Mouse (Mus musculus) limb, embryonic 15.5 days (tissue): ENCODE data around the gene Bcar1. TPM values are rescaled to one million over a fixed set of nuclear protein-coding genes. Genes with fewer than 3 reads are reported as not detected.

Source experiments
- ATAC-seq: fragments of 200-750 bp; cut with Nextera tagmentation; 2 replicates; pipeline ENCODE4 v1.8.0; 2017; ENCODE audit warnings: low read depth, moderate TSS enrichment; ENCODE audit not compliant: insufficient number of reproducible peaks, low FRiP score, low TSS enrichment
- H3K27ac ChIP-seq: fragments of 300-500 bp; sonication (generic); 2 replicates; pipeline ENCODE4 v1.5.1; 2015; ENCODE audit warnings: moderate library complexity, mild to moderate bottlenecking, inconsistent platforms
- H3K27me3 ChIP-seq: fragments of 300-500 bp; sonication (generic); 2 replicates; pipeline ENCODE4 v1.6.1; 2015; ENCODE audit warnings: inconsistent platforms
- H3K36me3 ChIP-seq: fragments of 300-500 bp; sonication (generic); 2 replicates; pipeline ENCODE4 v1.6.1; 2015; ENCODE audit warnings: inconsistent platforms
- H3K4me1 ChIP-seq: fragments of 300-500 bp; sonication (generic); 2 replicates; pipeline ENCODE4 v1.6.1; 2015; ENCODE audit warnings: inconsistent platforms
- H3K4me2 ChIP-seq: fragments of 300-500 bp; sonication (generic); 2 replicates; pipeline ENCODE4 v1.6.1; 2015; ENCODE audit warnings: mild to moderate bottlenecking, inconsistent platforms
- H3K4me3 ChIP-seq: fragments of 300-500 bp; sonication (generic); 2 replicates; pipeline ENCODE4 v1.5.1; 2015; ENCODE audit warnings: mild to moderate bottlenecking, inconsistent platforms
- H3K9ac ChIP-seq: fragments of 300-500 bp; sonication (generic); 2 replicates; pipeline ENCODE4 v1.6.1; 2015; ENCODE audit warnings: inconsistent platforms
- H3K9me3 ChIP-seq: fragments of 300-500 bp; sonication (generic); 2 replicates; pipeline ENCODE4 v1.6.1; 2016; ENCODE audit warnings: inconsistent platforms
- WGBS: fragments of 180-500 bp; shearing (Covaris S2); methylation state at CpG from one replicate; pipeline ENCODE4 v1.1.7; 2015; 5-methylcytosine and 5-hydroxymethylcytosine counted together
- polyA plus RNA-seq: library from polyadenylated mRNA; unstranded; fragments of >200 nt; fragmentation: Nextera tagmentation; extraction: Ambion mirVana; gene quantifications from 2 replicates; pipeline ENCODE4 v1.2.1, GENCODE M21; 2015

The Bcar1 gene
- polyA plus RNA-seq, 1 experiment from 2014 or later, result 35.4 TPM

- peaks cover 56% of the 10 kb centered on the region for H3K36me3 ChIP-seq
- H3K27ac ChIP-seq, result no peak overlapping the region
- WGBS, result 80% methylated on average over 1 of the region's 1 CpGs
Measured at GRCm38 (mm10) chr8:111709223-111709622, 34.4 kb downstream of the Bcar1 start.

DNA sequence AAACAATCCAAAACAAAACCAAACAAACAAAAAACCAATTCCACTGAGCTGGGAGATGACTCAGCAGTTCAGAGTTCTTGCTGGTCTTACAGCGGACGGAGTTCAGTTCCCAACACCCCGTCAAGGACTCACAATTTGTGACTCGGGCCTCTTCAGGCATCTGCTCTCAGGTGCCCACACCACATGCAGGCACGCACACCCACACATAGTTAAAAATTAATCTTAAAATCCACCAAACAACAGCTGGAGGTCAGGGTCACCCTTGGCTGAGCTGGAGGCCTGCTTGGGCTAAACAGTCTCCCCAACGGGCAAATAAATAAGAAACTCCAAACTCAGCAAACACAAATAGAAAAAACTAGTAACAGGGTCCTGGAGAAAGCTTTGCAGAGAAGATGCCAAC, 35.3 kb downstream of the Bcar1 start:
- H3K27me3 ChIP-seq, result no peaks in the 10 kb centered on the region
- no peak overlapping the region for H3K4me3 ChIP-seq
- H3K9ac ChIP-seq, result no peak overlapping the region
- H3K4me1 ChIP-seq, result peaks cover 3% of the 10 kb centered on the region; the same call in 1 of the 2 replicates
- no peak overlapping the region for H3K27ac ChIP-seq
- no peak overlapping the region for H3K4me2 ChIP-seq
- WGBS, result 69% methylated on average over 6 of the region's 6 CpGs
- peaks cover 47% of the 10 kb centered on the region for H3K36me3 ChIP-seq
- no peaks in the 10 kb centered on the region for H3K9me3 ChIP-seq
- no peak for ATAC-seq

More at GRCm38 (mm10) chr8:111709223-111709622, 34.4 kb downstream of the Bcar1 start:
- ATAC-seq, result no peak
- H3K4me3 ChIP-seq, result no peak overlapping the region
- no peaks in the 10 kb centered on the region for H3K27me3 ChIP-seq
- H3K4me1 ChIP-seq, result peaks cover 3% of the 10 kb centered on the region; the same call in 1 of the 2 replicates
- no peaks in the 10 kb centered on the region for H3K9me3 ChIP-seq
- H3K4me2 ChIP-seq, result no peak overlapping the region
- no peak overlapping the region for H3K9ac ChIP-seq

DNA sequence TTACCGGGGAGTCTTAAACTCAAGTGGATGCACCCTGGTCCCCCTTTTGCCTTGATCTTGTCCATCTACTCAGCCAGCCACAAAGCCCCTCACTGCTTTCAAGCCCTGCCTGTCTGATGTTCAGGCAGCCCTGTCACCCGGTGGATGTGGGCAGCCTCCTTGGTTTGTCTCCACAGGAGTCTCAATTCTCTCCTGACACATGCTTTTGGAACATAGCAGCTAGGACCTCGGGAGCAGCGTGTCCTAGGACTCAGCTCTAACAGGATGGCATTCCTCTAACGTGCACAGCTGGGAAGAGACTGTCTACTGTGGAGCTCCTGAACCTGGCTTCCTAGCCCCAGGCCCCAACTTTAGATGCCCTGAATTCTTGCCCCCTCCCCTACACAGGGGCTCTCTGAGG, 37.9 kb downstream of the Bcar1 start:
- Histone ChIP-seq H3K9me3 (no peaks in the 10 kb centered on the region), H3K4me3 (no peak overlapping the region), H3K4me1 (peaks cover 3% of the 10 kb centered on the region; the same call in 1 of the 2 replicates), H3K4me2 (no peak overlapping the region), H3K36me3 (peaks cover 22% of the 10 kb centered on the region), H3K27me3 (no peaks in the 10 kb centered on the region), H3K27ac (peak overlapping the region; percentile 47; the same call in 1 of the 2 replicates), H3K9ac (no peak overlapping the region)
- WGBS, result 58% methylated on average over 5 of the region's 5 CpGs
- no peak for ATAC-seq

DNA sequence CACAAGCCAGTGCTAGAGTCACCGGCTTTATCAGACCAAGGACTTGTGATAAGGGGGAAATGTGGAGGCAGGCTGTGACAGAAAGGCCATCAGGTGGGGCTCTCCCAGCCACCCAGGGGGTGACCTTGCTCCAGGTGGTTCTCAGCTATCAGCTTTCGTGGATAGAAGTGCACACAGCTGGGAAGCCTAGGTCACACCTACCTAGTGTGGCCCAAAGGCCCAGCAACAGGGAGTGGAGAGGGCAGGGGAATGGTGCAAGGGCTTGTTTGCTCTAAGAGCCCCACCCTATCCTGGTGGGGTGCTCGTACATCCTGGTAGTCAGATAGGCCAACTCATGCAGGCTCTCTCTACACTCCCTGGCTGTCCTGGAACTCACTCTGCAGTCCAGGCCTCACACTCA, 38.4 kb downstream of the Bcar1 start:
- no peak overlapping the region for H3K4me2 ChIP-seq
- no peaks in the 10 kb centered on the region for H3K27me3 ChIP-seq
- 58% methylated on average over 3 of the region's 3 CpGs for WGBS
- H3K4me1 ChIP-seq, result peaks cover 3% of the 10 kb centered on the region; the same call in 1 of the 2 replicates
- no peak overlapping the region for H3K27ac ChIP-seq
- no peak overlapping the region for H3K4me3 ChIP-seq
- no peak for ATAC-seq
- H3K36me3 ChIP-seq, result peaks cover 17% of the 10 kb centered on the region
- H3K9me3 ChIP-seq, result no peaks in the 10 kb centered on the region
- H3K9ac ChIP-seq, result no peak overlapping the region

DNA sequence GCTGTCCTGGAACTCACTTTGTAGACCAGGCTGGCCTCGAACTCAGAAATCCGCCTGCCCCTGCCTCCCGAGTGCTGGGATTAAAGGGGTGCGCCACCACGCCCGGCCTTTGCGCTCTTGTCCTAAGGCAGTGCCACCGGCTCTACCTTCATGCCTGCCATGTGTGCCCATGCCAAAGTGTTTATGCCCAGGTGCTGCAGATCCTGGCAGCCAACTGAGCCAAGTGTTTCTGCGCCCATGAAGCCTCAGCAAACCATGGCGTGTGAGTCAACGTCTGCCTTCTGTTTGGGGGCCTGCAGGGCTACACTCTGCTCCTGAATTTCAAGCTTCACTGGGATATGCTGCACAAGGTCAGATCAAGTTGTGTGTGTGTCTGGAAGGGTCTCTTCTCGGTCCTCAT, 39.0 kb downstream of the Bcar1 start:
- no peaks in the 10 kb centered on the region for H3K27me3 ChIP-seq
- H3K4me1 ChIP-seq, result peaks cover 3% of the 10 kb centered on the region; the same call in 1 of the 2 replicates
- no peak overlapping the region for H3K4me3 ChIP-seq
- no peak overlapping the region for H3K4me2 ChIP-seq
- H3K9me3 ChIP-seq, result no peaks in the 10 kb centered on the region
- no peak overlapping the region for H3K9ac ChIP-seq
- H3K27ac ChIP-seq, result no peak overlapping the region
- 88% methylated on average over 12 of the region's 12 CpGs for WGBS
- no peak for ATAC-seq
- H3K36me3 ChIP-seq, result peaks cover 11% of the 10 kb centered on the region; the same call in 1 of the 2 replicates

GRCm38 (mm10) chr8:111701380-111701779, 42.2 kb downstream of the Bcar1 start:
- no peaks in the 10 kb centered on the region for H3K9me3 ChIP-seq
- H3K9ac ChIP-seq, result no peak overlapping the region
- H3K27ac ChIP-seq, result no peak overlapping the region
- no peaks in the 10 kb centered on the region for H3K27me3 ChIP-seq
- no peak for ATAC-seq
- H3K36me3 ChIP-seq, result no peaks in the 10 kb centered on the region
- no peaks in the 10 kb centered on the region for H3K4me1 ChIP-seq
- WGBS, result 72% methylated on average over 9 of the region's 9 CpGs
- no peak overlapping the region for H3K4me2 ChIP-seq
- no peak overlapping the region for H3K4me3 ChIP-seq

- ATAC-seq, result no peak
Measured at GRCm38 (mm10) chr8:111700740-111701139, 42.9 kb downstream of the Bcar1 start.

GRCm38 (mm10) chr8:111700201-111700600, 43.4 kb downstream of the Bcar1 start:
- H3K4me2 ChIP-seq, result no peak overlapping the region

More at GRCm38 (mm10) chr8:111700740-111701139, 42.9 kb downstream of the Bcar1 start:
- Histone ChIP-seq H3K4me2 (no peak overlapping the region), H3K9ac (no peak overlapping the region), H3K27ac (no peak overlapping the region), H3K9me3 (no peaks in the 10 kb centered on the region), H3K36me3 (no peaks in the 10 kb centered on the region), H3K4me3 (no peak overlapping the region), H3K27me3 (no peaks in the 10 kb centered on the region), H3K4me1 (no peaks in the 10 kb centered on the region)
- WGBS, result 86% methylated on average over 5 of the region's 5 CpGs

GRCm38 (mm10) chr8:111699035-111699434, 44.6 kb downstream of the Bcar1 start:
- 7% methylated on average over 1 of the region's 1 CpGs for WGBS
- no peaks in the 10 kb centered on the region for H3K36me3 ChIP-seq
- ATAC-seq, result no peak
- no peak overlapping the region for H3K27ac ChIP-seq
- H3K9ac ChIP-seq, result no peak overlapping the region
- no peaks in the 10 kb centered on the region for H3K9me3 ChIP-seq
- H3K4me1 ChIP-seq, result no peaks in the 10 kb centered on the region
- H3K4me3 ChIP-seq, result no peak overlapping the region
- no peaks in the 10 kb centered on the region for H3K27me3 ChIP-seq
- no peak overlapping the region for H3K4me2 ChIP-seq

More at GRCm38 (mm10) chr8:111700201-111700600, 43.4 kb downstream of the Bcar1 start:
- WGBS, result 74% methylated on average over 3 of the region's 3 CpGs
- H3K27me3 ChIP-seq, result no peaks in the 10 kb centered on the region
- ATAC-seq, result no peak
- no peaks in the 10 kb centered on the region for H3K36me3 ChIP-seq
- H3K9me3 ChIP-seq, result no peaks in the 10 kb centered on the region
- no peak overlapping the region for H3K9ac ChIP-seq
- no peak overlapping the region for H3K4me3 ChIP-seq
- H3K4me1 ChIP-seq, result no peaks in the 10 kb centered on the region
- no peak overlapping the region for H3K27ac ChIP-seq

DNA sequence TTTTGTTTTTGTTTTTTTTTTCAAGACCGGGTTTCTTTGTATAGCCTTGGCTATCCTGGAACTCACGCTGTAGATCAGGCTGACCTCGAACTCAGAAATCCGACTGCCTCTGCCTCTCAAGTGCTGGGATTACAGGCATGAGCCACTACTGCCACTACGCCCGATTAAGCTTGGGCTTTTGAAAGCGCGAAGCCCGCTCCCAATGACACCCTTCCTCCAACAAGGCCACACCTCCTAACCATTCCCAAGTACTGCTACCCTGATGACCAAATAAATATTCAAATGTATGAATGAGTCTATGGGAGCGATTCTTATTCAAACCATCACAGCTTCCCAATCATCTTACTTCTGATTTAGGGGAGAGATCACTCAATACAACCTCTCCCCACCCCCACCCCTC, 46.0 kb downstream of the Bcar1 start:
- H3K4me2 ChIP-seq, result no peak overlapping the region
- H3K27me3 ChIP-seq, result no peaks in the 10 kb centered on the region
- H3K27ac ChIP-seq, result no peak overlapping the region
- ATAC-seq, result no peak
- no peaks in the 10 kb centered on the region for H3K4me1 ChIP-seq
- H3K9me3 ChIP-seq, result no peaks in the 10 kb centered on the region
- H3K4me3 ChIP-seq, result no peak overlapping the region
- H3K9ac ChIP-seq, result no peak overlapping the region
- no peaks in the 10 kb centered on the region for H3K36me3 ChIP-seq
- WGBS, result 80% methylated on average over 10 of the region's 10 CpGs

- Histone ChIP-seq H3K4me3 (no peak overlapping the region), H3K27ac (no peak overlapping the region), H3K9ac (no peak overlapping the region), H3K27me3 (no peaks in the 10 kb centered on the region), H3K4me1 (no peaks in the 10 kb centered on the region), H3K36me3 (no peaks in the 10 kb centered on the region), H3K9me3 (no peaks in the 10 kb centered on the region), H3K4me2 (no peak overlapping the region)
- ATAC-seq, result no peak
- WGBS, result 55% methylated on average over 7 of the region's 7 CpGs
Measured at GRCm38 (mm10) chr8:111695441-111695840, 48.2 kb downstream of the Bcar1 start.

DNA sequence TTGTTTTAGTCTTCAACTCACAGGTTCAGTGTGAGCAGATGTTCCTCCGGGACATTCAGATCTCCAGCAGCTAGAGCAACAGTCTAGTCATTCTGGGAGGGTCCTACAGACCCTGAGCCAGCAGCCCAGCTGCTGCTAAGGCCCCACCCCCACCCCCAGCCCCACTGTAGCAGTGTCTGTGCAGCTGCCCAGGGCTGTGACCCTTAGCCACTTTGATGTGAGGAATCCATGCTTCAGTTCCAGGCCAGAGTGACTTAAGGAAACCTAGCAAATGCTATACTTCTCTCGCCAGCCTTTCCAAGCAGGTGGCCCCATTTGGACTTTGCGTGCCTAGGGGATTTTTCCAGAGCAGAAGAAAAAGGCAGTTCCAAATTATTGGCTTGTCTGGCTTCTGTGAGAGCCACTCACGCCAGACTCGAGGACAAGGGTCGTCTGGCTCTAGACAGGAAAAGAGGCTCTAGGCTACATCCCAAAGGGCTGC, 50.3 kb downstream of the Bcar1 start:
- H3K36me3 ChIP-seq, result no peaks in the 10 kb centered on the region
- no peak overlapping the region for H3K4me3 ChIP-seq
- H3K9me3 ChIP-seq, result no peaks in the 10 kb centered on the region
- H3K4me1 ChIP-seq, result no peaks in the 10 kb centered on the region
- no peak overlapping the region for H3K27ac ChIP-seq
- 35% methylated on average over 6 of the region's 6 CpGs for WGBS
- peak; percentile 62; the same call in 1 of the 2 replicates for ATAC-seq
- no peak overlapping the region for H3K9ac ChIP-seq
- H3K4me2 ChIP-seq, result no peak overlapping the region
- H3K27me3 ChIP-seq, result no peaks in the 10 kb centered on the region

DNA sequence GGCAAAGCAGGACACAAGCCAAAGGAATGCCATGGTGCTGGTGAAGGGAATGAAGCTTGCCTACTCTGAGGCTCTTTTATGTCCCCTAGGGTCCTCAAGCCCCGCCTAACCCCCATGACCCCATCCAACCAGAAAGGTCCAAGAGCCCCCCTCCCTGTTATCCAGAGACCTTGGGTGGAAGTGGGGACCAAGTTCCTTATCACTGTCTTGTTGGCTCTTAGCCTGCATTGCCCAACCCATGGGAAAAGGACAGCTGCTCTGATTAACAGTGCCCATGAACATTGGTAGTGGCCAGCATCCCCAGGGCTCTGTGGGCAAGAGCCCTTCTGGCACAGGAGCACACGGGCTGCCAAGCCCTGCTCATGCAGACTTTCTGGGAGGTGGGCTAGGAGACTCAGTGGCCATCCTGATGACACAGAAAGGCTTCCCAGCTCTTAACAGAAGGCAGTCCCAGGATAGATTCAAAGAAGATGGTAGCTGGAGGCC, 52.6 kb downstream of the Bcar1 start, which contains the start of gene Ctrb1:
TSS of gene Ctrb1 (minus strand) at position 51 of the 486 bp plus-strand sequence.
- Histone ChIP-seq H3K9ac (no peak within 1 kb of the TSS), H3K27me3 (no peaks in the 10 kb centered on the region), H3K4me2 (no peak within 1 kb of the TSS), H3K9me3 (no peaks in the 10 kb centered on the region), H3K36me3 (no peaks in the 10 kb centered on the region), H3K4me3 (no peak within 1 kb of the TSS), H3K4me1 (no peaks in the 10 kb centered on the region), H3K27ac (no peak within 1 kb of the TSS)
- no peak for ATAC-seq
- WGBS, result 74% methylated on average over 2 of the region's 2 CpGs
